Mouse (Mus musculus) bone marrow macrophage, adult 2 months (primary cell): ENCODE results near the gene Smim13.

Experiments used
- CTCF ChIP-seq: IDR thresholded peaks from 2 replicates; pipeline ENCODE4 v1.5.1; 2012; ENCODE audit warnings: low read depth, mild to moderate bottlenecking, low read length, moderate library complexity
- POLR2A ChIP-seq: IDR thresholded peaks from 2 replicates; pipeline ENCODE4 v1.6.1; 2012; ENCODE audit warnings: mild to moderate bottlenecking, low read depth, low read length, borderline replicate concordance

DNA sequence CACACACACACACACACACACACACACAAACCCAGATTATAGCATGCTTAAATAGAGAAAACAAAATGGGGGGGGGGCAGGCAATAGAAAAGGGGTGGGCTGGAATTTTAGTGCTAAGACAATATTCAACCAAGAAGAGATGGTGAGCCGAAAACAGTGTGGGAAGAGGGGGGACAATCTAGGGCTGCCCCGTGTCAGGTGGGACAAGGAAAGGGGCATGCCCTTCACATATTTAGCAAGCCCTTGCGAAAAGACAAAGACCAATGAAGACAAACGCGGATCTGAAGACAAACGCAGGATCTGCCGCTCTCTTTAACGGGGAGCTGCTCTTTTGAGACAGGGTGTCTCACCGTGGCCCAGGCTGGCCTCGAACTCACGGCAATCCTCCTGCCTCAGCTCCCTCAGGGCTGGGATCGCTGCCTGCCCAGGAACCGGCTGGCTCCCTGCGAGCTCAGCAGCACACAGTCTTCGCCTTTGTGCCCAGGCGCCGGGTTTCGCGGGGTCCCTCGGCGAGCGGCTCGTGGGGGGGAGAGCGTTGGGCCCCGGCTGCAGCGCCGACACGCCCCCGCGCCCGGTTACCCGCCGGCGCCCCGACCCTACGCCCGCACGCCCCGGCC lies 29.8 kb upstream of the Smim13 start:
- TF ChIP-seq POLR2A (no peak), CTCF (no peak)
